In the genomic region with DNA sequence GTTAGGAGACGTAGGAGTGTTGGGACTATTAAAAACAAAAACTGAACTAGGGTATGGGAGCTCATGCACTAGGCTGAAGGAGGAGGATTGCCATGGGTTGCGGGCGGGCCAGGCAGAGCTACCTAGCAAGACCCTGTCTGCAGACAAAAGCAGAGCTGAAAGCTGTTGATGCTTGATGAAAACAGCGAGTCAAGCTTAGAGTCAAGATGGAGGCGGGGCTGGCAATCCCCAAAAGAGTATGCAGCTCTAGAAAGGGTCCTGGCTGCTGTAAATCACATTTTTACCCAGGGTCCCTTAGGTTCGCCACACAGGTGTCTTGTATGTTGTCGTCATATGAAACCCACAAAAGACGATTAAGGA, we compare ENCODE assay signal across 9 mouse cellular contexts. TPM values are rescaled to one million over a fixed set of nuclear protein-coding genes. Genes with fewer than 3 reads are reported as not detected.
DNase-seq lines count a peak whose midpoint lies in the region; ATAC-seq and TF ChIP-seq lines count a peak whose summit lies in the region.
"Had no signal": no experiment of that assay in that cellular context is flagged by ENCODE, and none has a peak within 500 bp of the region (broad histone marks: within the 10 kb centered on the region; RNA-seq: fewer than 3 reads in every experiment).

No protein-coding gene starts in this region.

- peak overlapping the region; percentile 89 for H3K4me2 ChIP-seq in kidney, embryonic 16.5 days (replicated peaks; ENCODE audit: low read depth, low read length)
- H3K4me2 ChIP-seq in midbrain, postnatal 0 days (ENCODE audit: low read depth, low read length, poor library complexity, severe bottlenecking) = peak overlapping the region; percentile 81

- ATAC-seq in kidney, embryonic 16.5 days (ENCODE audit: low FRiP score, low TSS enrichment) = no peak
- ATAC-seq in midbrain, postnatal 0 days (ENCODE audit: low FRiP score) = no peak

- no peaks in the 10 kb centered on the region for H3K27me3 ChIP-seq in kidney, adult 2 months (replicated peaks; ENCODE audit: control insufficient read depth, insufficient read depth, low read length)
- H3K27me3 ChIP-seq in erythroblast, embryonic 14.5 days (ENCODE audit: control insufficient read depth) = no peaks in the 10 kb centered on the region; the same call in 1 of the 2 replicates
- H3K27me3 ChIP-seq in kidney, embryonic 16.5 days (ENCODE audit: insufficient read depth, low read length) = no peaks in the 10 kb centered on the region
- no peaks in the 10 kb centered on the region for H3K27me3 ChIP-seq in midbrain, postnatal 0 days (ENCODE audit: insufficient read depth, low read length)

- WGBS in kidney, adult 2 months = 6% methylated on average over 8 of the region's 8 CpGs
- WGBS in kidney, embryonic 16.5 days = 5% methylated on average over 8 of the region's 8 CpGs
- WGBS in midbrain, postnatal 0 days = 7% methylated on average over 8 of the region's 8 CpGs

- H3K9ac ChIP-seq in kidney, embryonic 16.5 days (replicated peaks; ENCODE audit: low read length) = peak overlapping the region; percentile 84
- peak overlapping the region; percentile 99 for H3K9ac ChIP-seq in midbrain, postnatal 0 days (replicated peaks; ENCODE audit: low read length, poor library complexity, severe bottlenecking)

- DNase-seq in kidney, adult 2 months = no peak
- no peak for DNase-seq in kidney, adult 11 months
- DNase-seq in MN1 (ENCODE audit: low spot score) (peak; percentile 36), adipocyte (ENCODE audit: low spot score) (no peak)
- peak; percentile 49 for DNase-seq in midbrain, postnatal 0 days (ENCODE audit: low spot score)
- DNase-seq in c-Kit-positive CD71-positive TER-119-positive erythroid progenitor cells, embryonic 14.5 days (ENCODE audit: low spot score) = no peak

- peak overlapping the region; percentile 89 for H3K4me3 ChIP-seq in kidney, adult 2 months (ENCODE audit: insufficient read depth, low read depth, low read length)
- peak overlapping the region; percentile 87 for H3K4me3 ChIP-seq in erythroblast, embryonic 14.5 days (replicated peaks)
- peak overlapping the region; percentile 65 for H3K4me3 ChIP-seq in kidney, embryonic 16.5 days (ENCODE audit: low read length)
- H3K4me3 ChIP-seq in midbrain, postnatal 0 days (ENCODE audit: low read depth, low read length) = peak overlapping the region; percentile 97

- TF ChIP-seq POLR2A in kidney, adult 2 months (IDR thresholded peaks at IDR 0.05; ENCODE audit: low read depth, low read length) = no peak

- H3K4me1 ChIP-seq in kidney, adult 2 months (ENCODE audit: control insufficient read depth, insufficient read depth, low read length) = peaks cover 12% of the 10 kb centered on the region; the same call in 1 of the 2 replicates
- peaks cover 63% of the 10 kb centered on the region for H3K4me1 ChIP-seq in erythroblast, embryonic 14.5 days (ENCODE audit: control insufficient read depth)
- H3K4me1 ChIP-seq in kidney, embryonic 16.5 days (ENCODE audit: insufficient read depth, low read length) = peaks cover 18% of the 10 kb centered on the region
- H3K4me1 ChIP-seq in midbrain, postnatal 0 days (ENCODE audit: insufficient read depth, low read length) = 0 out of 2 replicates have a peak, but pooled peaks cover 4% of the 10 kb centered on the region

- H3K36me3 ChIP-seq in kidney, adult 2 months (ENCODE audit: control insufficient read depth, insufficient read depth, low read length) = no peaks in the 10 kb centered on the region
- peaks cover 44% of the 10 kb centered on the region for H3K36me3 ChIP-seq in erythroblast, embryonic 14.5 days (ENCODE audit: control insufficient read depth)
- H3K36me3 ChIP-seq in kidney, embryonic 16.5 days (ENCODE audit: insufficient read depth, low read length) = no peaks in the 10 kb centered on the region
- no peaks in the 10 kb centered on the region for H3K36me3 ChIP-seq in midbrain, postnatal 0 days (ENCODE audit: insufficient read depth, low read length)

- TF ChIP-seq CTCF in kidney, adult 2 months (conservative IDR thresholded peaks at IDR 0.05; ENCODE audit: insufficient read depth, insufficient read length, low read depth, low read length) = no peak
- no peak for TF ChIP-seq CTCF in midbrain, postnatal 0 days (IDR thresholded peaks at IDR 0.05)

- no peaks in the 10 kb centered on the region for H3K9me3 ChIP-seq in erythroblast, embryonic 14.5 days (ENCODE audit: control insufficient read depth, low read length)
- H3K9me3 ChIP-seq in kidney, embryonic 16.5 days (ENCODE audit: low read length) = no peaks in the 10 kb centered on the region
- H3K9me3 ChIP-seq in midbrain, postnatal 0 days (ENCODE audit: low read length) = no peaks in the 10 kb centered on the region

- H3K27ac ChIP-seq in kidney, adult 2 months (ENCODE audit: insufficient read depth, low read depth, low read length) = peak overlapping the region; percentile 82
- peak overlapping the region; percentile 83 for H3K27ac ChIP-seq in kidney, embryonic 16.5 days (ENCODE audit: low read length)
- H3K27ac ChIP-seq in midbrain, postnatal 0 days (ENCODE audit: low read depth, low read length) = peak overlapping the region; percentile 99

RNA-seq across cellular contexts. Expression of gene Ip6k1, which starts 1.2 kb away (rescaled TPM):
- 78.9 and 79.0 TPM in 2 replicates for polyA plus RNA-seq in kidney, adult 2 months (2012; rRNA removed)
- polyA plus RNA-seq in erythroblast, embryonic 14.5 days (2012) = 18.1 and 20.8 TPM in 2 replicates
- polyA plus RNA-seq in kidney, embryonic 16.5 days (2015; fragmentation: Nextera tagmentation; extraction: Ambion mirVana) = 59.2 and 61.8 TPM in 2 replicates
- total RNA-seq in midbrain, postnatal 0 days (2014; rRNA removed) = 249 and 272 TPM in 2 replicates
- 90.5 and 94.1 TPM in 2 replicates for polyA plus RNA-seq in midbrain, postnatal 0 days (2015; fragmentation: Nextera tagmentation; extraction: Ambion mirVana)

RNA-seq across cellular contexts. Expression of gene Gm20662, which starts 7.4 kb away (rescaled TPM):
- 0.55 and 2.5 TPM in 2 replicates for polyA plus RNA-seq in kidney, adult 2 months (2012; rRNA removed)
- not detected in 2 replicates for polyA plus RNA-seq in erythroblast, embryonic 14.5 days (2012)
- 0.64 and 1.1 TPM in 2 replicates for polyA plus RNA-seq in kidney, embryonic 16.5 days (2015; fragmentation: Nextera tagmentation; extraction: Ambion mirVana)
- 3.6 TPM in 1 of 2 replicates, not detected in the other for total RNA-seq in midbrain, postnatal 0 days (2014; rRNA removed)
- 0.31 TPM in 1 of 2 replicates, not detected in the other for polyA plus RNA-seq in midbrain, postnatal 0 days (2015; fragmentation: Nextera tagmentation; extraction: Ambion mirVana)

RNA-seq across cellular contexts. Expression of gene Cdhr4, which starts 11.2 kb away (rescaled TPM):
- polyA plus RNA-seq in kidney, adult 2 months (2012; rRNA removed) = 0.94 and 2.6 TPM in 2 replicates
- 0.24 and 0.25 TPM in 2 replicates for polyA plus RNA-seq in erythroblast, embryonic 14.5 days (2012)
- polyA plus RNA-seq in kidney, embryonic 16.5 days (2015; fragmentation: Nextera tagmentation; extraction: Ambion mirVana) = 10.5 and 11.8 TPM in 2 replicates
- total RNA-seq in midbrain, postnatal 0 days (2014; rRNA removed) = 0.42 and 5.6 TPM in 2 replicates
- polyA plus RNA-seq in midbrain, postnatal 0 days (2015; fragmentation: Nextera tagmentation; extraction: Ambion mirVana) = 0.59 and 1.1 TPM in 2 replicates
- total RNA-seq: neutrophil, adult 5-6 weeks had no signal

RNA-seq across cellular contexts. Expression of gene Inka1, which starts 17.8 kb away (rescaled TPM):
- 7.9 and 10.0 TPM in 2 replicates for polyA plus RNA-seq in kidney, adult 2 months (2012; rRNA removed)
- polyA plus RNA-seq in erythroblast, embryonic 14.5 days (2012) = 15.9 and 16.0 TPM in 2 replicates
- 68.0 and 79.4 TPM in 2 replicates for polyA plus RNA-seq in kidney, embryonic 16.5 days (2015; fragmentation: Nextera tagmentation; extraction: Ambion mirVana)
- total RNA-seq in midbrain, postnatal 0 days (2014; rRNA removed) = 12.3 and 14.8 TPM in 2 replicates
- polyA plus RNA-seq in midbrain, postnatal 0 days (2015; fragmentation: Nextera tagmentation; extraction: Ambion mirVana) = 16.2 and 18.1 TPM in 2 replicates

RNA-seq across cellular contexts. Expression of gene Gm20661, which starts 20.7 kb away (rescaled TPM):
- polyA plus RNA-seq in kidney, adult 2 months (2012; rRNA removed) = 0.11 and 0.14 TPM in 2 replicates
- polyA plus RNA-seq in erythroblast, embryonic 14.5 days (2012) = 0.06 and 0.13 TPM in 2 replicates
- 5.3 and 7.5 TPM in 2 replicates for polyA plus RNA-seq in kidney, embryonic 16.5 days (2015; fragmentation: Nextera tagmentation; extraction: Ambion mirVana)
- total RNA-seq in midbrain, postnatal 0 days (2014; rRNA removed) = 0.55 TPM in 1 of 2 replicates, not detected in the other
- 0.33 and 0.48 TPM in 2 replicates for polyA plus RNA-seq in midbrain, postnatal 0 days (2015; fragmentation: Nextera tagmentation; extraction: Ambion mirVana)
- total RNA-seq: neutrophil, adult 5-6 weeks had no signal

Comparison
In these comparisons a context has a peak if more than half of its experiments do, and no peak if none do; other contexts are left out.
1. DNase-seq: peak in MN1 (single experiment) and midbrain, postnatal 0 days (single experiment); none in kidney, adult 2 months (single experiment), kidney, adult 11 months (single experiment), adipocyte (single experiment) and c-Kit-positive CD71-positive TER-119-positive erythroid progenitor cells, embryonic 14.5 days (single experiment).
2. Peak in every context shown above with its lines, with median percentiles within 50 percentile points of each other: H3K27ac ChIP-seq and H3K4me3 ChIP-seq.